Mouse (Mus musculus): Measurements from ENCODE around the gene Col2a1.

DNA sequence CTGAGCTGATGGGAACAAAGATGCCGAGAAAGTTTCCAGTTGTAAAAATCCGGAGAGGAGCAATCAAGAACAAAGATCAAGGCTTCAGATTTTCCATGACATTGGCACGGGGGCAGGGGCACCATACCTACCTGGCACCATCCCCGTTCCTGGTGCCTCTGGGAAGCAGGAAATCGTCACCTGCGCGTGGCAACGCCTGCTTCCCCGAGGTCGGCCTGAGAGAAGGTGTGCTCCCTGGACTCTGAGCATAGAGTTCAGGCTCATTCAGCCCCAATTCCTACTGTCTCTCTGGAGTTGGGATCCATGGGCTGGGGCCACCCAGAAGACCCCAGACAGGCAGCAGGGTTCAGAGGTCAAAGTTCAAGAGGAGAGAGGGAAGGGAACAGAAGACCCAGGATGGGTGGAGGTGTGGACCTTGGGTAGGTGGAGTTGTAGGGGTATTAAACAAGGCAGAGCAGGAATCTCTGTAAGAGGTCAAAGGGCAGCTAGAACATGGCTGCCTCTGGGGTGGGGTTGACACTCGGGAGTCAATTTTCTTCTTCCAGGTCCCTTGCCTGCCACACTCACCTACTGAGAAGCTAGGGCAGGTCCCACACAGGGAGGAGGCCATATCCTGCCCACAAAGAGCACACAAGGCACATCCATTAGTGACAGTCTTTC, 58.7 kb downstream of the Col2a1 start:
- TF ChIP-seq POLR2A (IDR thresholded peaks at IDR 0.05; ENCODE audit: borderline replicate concordance, extremely low read depth, low read depth, low read length), result no peak
- no peak for TF ChIP-seq CTCF (IDR thresholded peaks at IDR 0.05; ENCODE audit: insufficient read depth, low read length)
